ENCODE assay signal across 11 mouse cellular contexts in the genomic region with DNA sequence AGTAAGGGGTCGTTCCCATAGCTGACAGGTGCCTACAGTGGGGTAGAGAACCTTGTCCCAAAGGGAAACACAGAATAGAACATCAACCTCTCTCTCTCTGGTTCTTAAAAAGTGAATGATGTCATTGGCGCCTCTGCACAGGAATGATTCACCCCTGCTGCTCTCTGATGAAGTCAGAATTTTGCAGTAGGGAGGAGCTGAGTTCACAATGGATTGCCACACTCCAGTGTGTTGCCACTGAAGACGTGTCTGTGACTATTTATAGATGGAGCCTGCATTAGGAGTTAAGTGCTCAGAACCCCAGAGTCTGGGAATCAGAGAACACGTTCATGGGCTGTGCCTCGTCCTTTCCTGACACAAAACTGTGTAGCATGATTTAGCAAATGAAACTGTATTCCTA. TPM values are rescaled to one million over a fixed set of nuclear protein-coding genes. Genes with fewer than 3 reads are reported as not detected.
DNase-seq lines count a peak whose midpoint lies in the region; TF ChIP-seq lines count a peak whose summit lies in the region.
"Had no signal": no experiment of that assay in that cellular context is flagged by ENCODE, and none has a peak within 500 bp of the region (broad histone marks: within the 10 kb centered on the region; RNA-seq: fewer than 3 reads in every experiment).

No protein-coding gene starts in this region.

- 83% methylated on average over 5 of the region's 5 CpGs for WGBS in midbrain, embryonic 10.5 days

- H3K27ac ChIP-seq in gastrocnemius, adult 2 months: peak overlapping the region; percentile 65; the same call in 1 of the 2 replicates
- no peak overlapping the region for H3K27ac ChIP-seq in midbrain, embryonic 10.5 days (replicated peaks)
- H3K27ac ChIP-seq: liver, embryonic 14.5 days had no signal

- no peaks in the 10 kb centered on the region for H3K9me3 ChIP-seq in midbrain, embryonic 10.5 days (replicated peaks)

- no peaks in the 10 kb centered on the region for H3K36me3 ChIP-seq in C2C12 (ENCODE audit: control insufficient read depth, insufficient read depth)
- no peaks in the 10 kb centered on the region for H3K36me3 ChIP-seq in midbrain, embryonic 10.5 days

- no peak overlapping the region for H3ac ChIP-seq in C2C12 (ENCODE audit: control insufficient read depth, insufficient read length, low read depth)

- H3K27me3 ChIP-seq in C2C12 (ENCODE audit: control insufficient read depth, insufficient read depth, insufficient read length): no peaks in the 10 kb centered on the region
- no peaks in the 10 kb centered on the region for H3K27me3 ChIP-seq in midbrain, embryonic 10.5 days (ENCODE audit: low read depth, poor library complexity, severe bottlenecking)

- no peak overlapping the region for H3K4me3 ChIP-seq in gastrocnemius, adult 2 months
- no peak overlapping the region for H3K4me3 ChIP-seq in C2C12 (ENCODE audit: insufficient read depth, poor library complexity, severe bottlenecking)
- H3K4me3 ChIP-seq in midbrain, embryonic 10.5 days: no peak overlapping the region

- H3K4me1 ChIP-seq in midbrain, embryonic 10.5 days: no peaks in the 10 kb centered on the region

- no peaks in the 10 kb centered on the region for H3K79me3 ChIP-seq in C2C12 (ENCODE audit: low read depth)

- no peak for DNase-seq in gastrocnemius, adult 2 months
- DNase-seq in gastrocnemius, postnatal 10 days: no peak
- DNase-seq in heart, adult 8-10 months (ENCODE audit: low spot score): peak; percentile 57
- DNase-seq in lung, postnatal 14 days: peak; percentile 21
- no peak for DNase-seq in midbrain, embryonic 10.5 days (ENCODE audit: low spot score)
- DNase-seq in urinary bladder, postnatal 4 days (ENCODE audit: low spot score in 2 of 2): no peak
- DNase-seq in ovary, postnatal 36 days (ENCODE audit: low spot score): no peak
- DNase-seq: cerebellum, postnatal 14 days; kidney, adult 2 months had no signal

- intact Hi-C loops in gastrocnemius, adult 2 months (cut with DNase I): no loop called here

- TF ChIP-seq CTCF in gastrocnemius, adult 2 months (IDR thresholded peaks at IDR 0.05): no peak
- no peak for TF ChIP-seq CTCF in C2C12 (IDR thresholded peaks at IDR 0.05; ENCODE audit: control insufficient read depth, insufficient read depth, insufficient read length)

- no peaks in the 10 kb centered on the region for H3K79me2 ChIP-seq in C2C12 (ENCODE audit: control insufficient read depth, insufficient read depth)

TF ChIP-seq in C2C12, 6 proteins besides CTCF, POLR2A, EP300 and RAD21:
- TF ChIP-seq USF1 (IDR thresholded peaks at IDR 0.05; ENCODE audit: low read depth) (no peak), MAX (IDR thresholded peaks at IDR 0.05) (peak; percentile 60), MYOD1 (IDR thresholded peaks at IDR 0.05; ENCODE audit: control insufficient read depth, insufficient read length, low read depth) (peak; percentile 19), CEBPB (IDR thresholded peaks at IDR 0.05; ENCODE audit: low read depth) (peak; percentile 94)

RNA-seq across cellular contexts. Expression of a gene that starts 9.9 kb away (rescaled TPM):
- 100 to 1,000 TPM in 1 of 2 experiments, 10 to 100 TPM in 1; 33.5 to 115 TPM for total RNA-seq in gastrocnemius, adult 2 months (2021)
- 10 to 100 TPM; 80.5 to 82.4 TPM for total RNA-seq in gastrocnemius, postnatal 10 days (2021)
- polyA plus RNA-seq in C2C12 (2012; fragmentation: generic; extraction: Trizol): 130 TPM
- total RNA-seq in heart, adult 8-10 months (2022): 100 to 1,000 TPM; 134 to 157 (median 146) TPM
- polyA plus RNA-seq in midbrain, embryonic 10.5 days (2016; fragmentation: Nextera tagmentation; extraction: Ambion mirVana): 30.0 and 30.1 TPM in 2 replicates

Comparison
In these comparisons a context has a peak if more than half of its experiments do, and no peak if none do; other contexts are left out.
1. DNase-seq: peak in heart, adult 8-10 months (single experiment) and lung, postnatal 14 days (single experiment); none in gastrocnemius, adult 2 months (single experiment), gastrocnemius, postnatal 10 days (single experiment), midbrain, embryonic 10.5 days (single experiment), urinary bladder, postnatal 4 days (0 of 2) and ovary, postnatal 36 days (single experiment).